Comparison of ENCODE assay signal across 36 mouse cellular contexts in the genomic region with DNA sequence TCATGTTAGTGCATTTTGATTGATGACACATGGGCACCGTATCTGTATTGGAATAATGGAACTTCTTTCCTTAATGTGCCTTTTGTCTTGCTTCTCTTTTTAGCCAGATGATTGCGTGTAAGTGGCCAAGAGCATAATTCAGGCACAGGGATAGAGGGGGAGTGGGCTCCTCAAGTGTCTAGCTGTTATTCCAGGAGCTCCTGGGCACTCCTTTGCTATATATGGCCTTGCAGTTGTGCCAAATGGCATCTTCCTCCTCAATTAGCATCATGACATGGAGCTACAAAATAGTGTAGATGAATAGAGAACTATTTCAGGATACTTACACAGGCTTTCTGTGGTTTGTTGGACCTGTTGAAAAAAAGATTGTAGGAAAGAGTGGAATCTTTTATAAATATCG. TPM values are rescaled to one million over a fixed set of nuclear protein-coding genes. Genes with fewer than 3 reads are reported as not detected.
"Had no signal": no experiment of that assay in that cellular context is flagged by ENCODE, and none has a peak within 500 bp of the region (broad histone marks: within the 10 kb centered on the region; RNA-seq: fewer than 3 reads in every experiment).

No protein-coding gene starts in this region.

- ATAC-seq: hindbrain, postnatal 0 days; inflammation-experienced regulatory T-cells, adult 6 months; intestine, embryonic 15.5 days; intestine, embryonic 16.5 days; intestine, postnatal 0 days had no signal

- H3K9ac ChIP-seq: heart, embryonic 12.5 days; heart, embryonic 13.5 days; heart, embryonic 15.5 days; hindbrain, embryonic 12.5 days; hindbrain, embryonic 13.5 days; hindbrain, embryonic 15.5 days; intestine, embryonic 15.5 days; kidney, embryonic 15.5 days had no signal

- H3K4me3 ChIP-seq: heart, embryonic 10.5 days; heart, embryonic 12.5 days; heart, embryonic 13.5 days; heart, embryonic 15.5 days; hindbrain, embryonic 10.5 days; hindbrain, embryonic 12.5 days; hindbrain, embryonic 13.5 days; hindbrain, embryonic 15.5 days; intestine, embryonic 15.5 days; kidney, embryonic 15.5 days; layer of hippocampus, adult 2 months; left cerebral cortex, adult 2 months had no signal

- H3K4me2 ChIP-seq: heart, embryonic 11.5 days; heart, embryonic 12.5 days; heart, embryonic 13.5 days; heart, embryonic 15.5 days; hindbrain, embryonic 12.5 days; hindbrain, embryonic 13.5 days; hindbrain, embryonic 15.5 days; intestine, embryonic 15.5 days; kidney, embryonic 15.5 days had no signal

- H3K27me3 ChIP-seq: heart, embryonic 12.5 days; heart, embryonic 13.5 days; heart, embryonic 15.5 days; hindbrain, embryonic 12.5 days; hindbrain, embryonic 13.5 days; hindbrain, embryonic 15.5 days; intestine, embryonic 15.5 days; kidney, embryonic 15.5 days had no signal

- H3K9me3 ChIP-seq: heart, embryonic 10.5 days; heart, embryonic 12.5 days; heart, embryonic 13.5 days; heart, embryonic 15.5 days; hindbrain, embryonic 10.5 days; hindbrain, embryonic 12.5 days; hindbrain, embryonic 13.5 days; hindbrain, embryonic 15.5 days; intestine, embryonic 15.5 days; kidney, embryonic 15.5 days had no signal

- DNase-seq: heart, postnatal 10 days; heart, postnatal 14 days; heart, postnatal 36 days; heart, postnatal 4 days; kidney, adult 11 months; kidney, adult 18-20 months; kidney, adult 2 months; kidney, adult 8-10 months; kidney, adult 9 months; kidney, postnatal 10 days; kidney, postnatal 14 days; kidney, postnatal 25 days; kidney, postnatal 36 days; kidney, postnatal 4 days; layer of hippocampus, adult 9-11 months; layer of hippocampus, postnatal 36 days had no signal

- H3K4me1 ChIP-seq: heart, embryonic 13.5 days; heart, embryonic 15.5 days; hindbrain, embryonic 10.5 days; hindbrain, embryonic 12.5 days; hindbrain, embryonic 15.5 days; intestine, embryonic 15.5 days; kidney, embryonic 15.5 days had no signal

- H3K36me3 ChIP-seq: heart, embryonic 10.5 days; heart, embryonic 12.5 days; heart, embryonic 13.5 days; heart, embryonic 15.5 days; hindbrain, embryonic 10.5 days; hindbrain, embryonic 12.5 days; hindbrain, embryonic 13.5 days; hindbrain, embryonic 15.5 days; intestine, embryonic 15.5 days; kidney, embryonic 15.5 days had no signal

- H3K27ac ChIP-seq: heart, embryonic 10.5 days; heart, embryonic 13.5 days; heart, embryonic 15.5 days; hindbrain, embryonic 10.5 days; hindbrain, embryonic 12.5 days; hindbrain, embryonic 13.5 days; hindbrain, embryonic 15.5 days; hindbrain, postnatal 0 days; intestine, embryonic 15.5 days; kidney, embryonic 15.5 days; kidney, postnatal 0 days; layer of hippocampus, adult 2 months; left cerebral cortex, adult 2 months had no signal

RNA-seq across cellular contexts. Expression of a gene that starts 11.6 kb away (rescaled TPM):
- total RNA-seq: heart, postnatal 10 days; heart, postnatal 36 days; hematopoietic stem cell, adult 5-6 weeks had no signal
- polyA plus RNA-seq: heart, embryonic 11.5 days; intestine, postnatal 0 days; large intestine, adult 2 months had no signal
